Mouse (Mus musculus) stomach, postnatal 0 days (tissue): ENCODE measurements at regions not wholly inside any gene's neighbourhood (a gene's known extent, or its start where the extent isn't known, plus 50 kb on each side); places are given as distances from the start of the nearest gene placed in this dataset.

Experiments
- ATAC-seq: fragments of 200-750 bp; cut with Nextera tagmentation; 2 replicates; pipeline ENCODE4 v1.8.0; 2017; ENCODE audit not compliant: low FRiP score, low TSS enrichment
- DNase-seq: peaks from one replicate; pipeline ENCODE4 v3.0.0-alpha.2; 2016; ENCODE audit warnings: low spot score
- H3K27ac ChIP-seq: fragments of 300-500 bp; sonication (generic); replicated peaks from 2 replicates; pipeline ENCODE4 v1.5.1; 2014; ENCODE audit warnings: mild to moderate bottlenecking, control low read depth
- H3K27me3 ChIP-seq: fragments of 300-500 bp; sonication (generic); 2 replicates; pipeline ENCODE4 v1.6.1; 2014; ENCODE audit warnings: low read length; ENCODE audit not compliant: control insufficient read depth, insufficient read depth
- H3K36me3 ChIP-seq: fragments of 300-500 bp; sonication (generic); 2 replicates; pipeline ENCODE4 v1.6.1; 2014; ENCODE audit warnings: low read length, mixed read lengths; ENCODE audit not compliant: control insufficient read depth, insufficient read depth
- H3K4me1 ChIP-seq: fragments of 300-500 bp; sonication (generic); replicated peaks from 2 replicates; pipeline ENCODE4 v1.6.1; 2014; ENCODE audit warnings: antibody characterized with exemption; ENCODE audit not compliant: control insufficient read depth, insufficient read depth
- H3K4me2 ChIP-seq: fragments of 300-500 bp; sonication (generic); replicated peaks from 2 replicates; pipeline ENCODE4 v1.6.1; 2014; ENCODE audit warnings: low read depth, mild to moderate bottlenecking, control low read depth, moderate library complexity
- H3K4me3 ChIP-seq: fragments of 300-500 bp; sonication (generic); 2 replicates; pipeline ENCODE4 v1.5.1; 2014; ENCODE audit warnings: low read depth, low read length, control low read depth
- H3K9ac ChIP-seq: fragments of 300-500 bp; sonication (generic); 2 replicates; pipeline ENCODE4 v1.6.1; 2014; ENCODE audit warnings: mild to moderate bottlenecking, low read length, control low read depth, mixed read lengths
- H3K9me3 ChIP-seq: fragments of 300-500 bp; sonication (generic); 2 replicates; pipeline ENCODE4 v1.6.1; 2016; ENCODE audit warnings: low read length; ENCODE audit not compliant: control insufficient read depth
- CTCF ChIP-seq: IDR thresholded peaks from 2 replicates; pipeline ENCODE4 v1.5.1; 2016; ENCODE audit warnings: antibody characterized with exemption, low read depth, mild to moderate bottlenecking, moderate library complexity
- EP300 ChIP-seq: optimal IDR thresholded peaks from 2 replicates; pipeline ENCODE3; 2016; ENCODE audit warnings: antibody characterized with exemption
- WGBS: fragments of 180-500 bp; shearing (Covaris S2); extraction: QIAGEN DNeasy Blood & Tissue Kit; methylation state at CpG from one replicate; pipeline ENCODE4 v1.1.7; 2014; 5-methylcytosine and 5-hydroxymethylcytosine counted together

GRCm38 (mm10) chr11:65475821-65476540 is 206.2 kb upstream of the Myocd start:
- no peak overlapping the region for H3K9ac ChIP-seq
- TF ChIP-seq CTCF, result no peak
- TF ChIP-seq EP300, result no peak
- peak overlapping the region; percentile 46 for H3K27ac ChIP-seq
- H3K4me1 ChIP-seq, result no peaks in the 10 kb centered on the region; the same call in 1 of the 2 replicates
- no peaks in the 10 kb centered on the region for H3K36me3 ChIP-seq
- H3K4me2 ChIP-seq, result peak overlapping the region; percentile 9; the same call in 1 of the 2 replicates
- no peaks in the 10 kb centered on the region for H3K27me3 ChIP-seq
- DNase-seq (no peak), ATAC-seq (no peak)
- 42% methylated on average over 18 of the region's 18 CpGs for WGBS
- no peak overlapping the region for H3K4me3 ChIP-seq
- H3K9me3 ChIP-seq, result no peaks in the 10 kb centered on the region

GRCm38 (mm10) chr11:65475302-65475701 is 205.5 kb upstream of the Myocd start:
- Histone ChIP-seq H3K9me3 (no peaks in the 10 kb centered on the region), H3K36me3 (no peaks in the 10 kb centered on the region), H3K27me3 (no peaks in the 10 kb centered on the region), H3K9ac (no peak overlapping the region), H3K4me3 (no peak overlapping the region), H3K27ac (no peak overlapping the region), H3K4me2 (no peak overlapping the region), H3K4me1 (no peaks in the 10 kb centered on the region; the same call in 1 of the 2 replicates)
- DNase-seq (peak; percentile 37), ATAC-seq (no peak; the same call in 1 of the 2 replicates)
- 55% methylated on average over 12 of the region's 12 CpGs for WGBS
- TF ChIP-seq CTCF (peak; percentile 47), EP300 (no peak)

- WGBS, result 47% methylated on average over 9 of the region's 9 CpGs
- Histone ChIP-seq H3K9ac (no peak overlapping the region), H3K27me3 (no peaks in the 10 kb centered on the region), H3K9me3 (no peaks in the 10 kb centered on the region), H3K4me3 (no peak overlapping the region), H3K4me1 (no peaks in the 10 kb centered on the region), H3K36me3 (no peaks in the 10 kb centered on the region), H3K27ac (0 out of 2 replicates have a peak overlapping the region, but pooled peaks have one; percentile 6), H3K4me2 (no peak overlapping the region)
- 0 out of 2 replicates have a peak, but pooled peaks have one; percentile 38 for ATAC-seq
- DNase-seq, result no peak
- TF ChIP-seq CTCF (no peak), EP300 (peak; percentile 24)
Measured at GRCm38 (mm10) chr11:65469762-65470741, 200.3 kb upstream of the Myocd start.

GRCm38 (mm10) chr11:65461044-65461443 is 191.3 kb upstream of the Myocd start:
- Histone ChIP-seq H3K4me2 (no peak overlapping the region), H3K27ac (0 out of 2 replicates have a peak overlapping the region, but pooled peaks have one; percentile 18), H3K9ac (no peak overlapping the region), H3K36me3 (no peaks in the 10 kb centered on the region), H3K4me3 (no peak overlapping the region), H3K27me3 (no peaks in the 10 kb centered on the region), H3K4me1 (no peaks in the 10 kb centered on the region), H3K9me3 (no peaks in the 10 kb centered on the region)
- TF ChIP-seq EP300 (no peak), CTCF (no peak)
- ATAC-seq (no peak), DNase-seq (no peak)
- WGBS, result 35% methylated on average over 4 of the region's 4 CpGs

- no peaks in the 10 kb centered on the region for H3K27me3 ChIP-seq
- 71% methylated on average over 3 of the region's 3 CpGs for WGBS
- no peak overlapping the region for H3K27ac ChIP-seq
- no peak for DNase-seq
- H3K4me1 ChIP-seq, result no peaks in the 10 kb centered on the region
- no peak for ATAC-seq
- no peaks in the 10 kb centered on the region for H3K36me3 ChIP-seq
- no peak overlapping the region for H3K4me2 ChIP-seq
- H3K4me3 ChIP-seq, result no peak overlapping the region
- H3K9ac ChIP-seq, result no peak overlapping the region
- TF ChIP-seq EP300 (no peak), CTCF (no peak)
- no peaks in the 10 kb centered on the region for H3K9me3 ChIP-seq
Measured at GRCm38 (mm10) chr11:65448436-65448835, 178.6 kb upstream of the Myocd start.
